Mouse (Mus musculus): ENCODE data around the gene Rhox3a. TPM values are rescaled to one million over a fixed set of nuclear protein-coding genes. Genes with fewer than 3 reads are reported as not detected.

Gene Rhox3a
- polyA plus RNA-seq (2012; rRNA removed; ENCODE audit: low replicate concordance), result not detected in 2 replicates

GRCm38 (mm10) chrX:37249619-37250018, at the start of gene Rhox3a:
TSS of gene Rhox3a (plus strand) at chrX:37249919.

DNA sequence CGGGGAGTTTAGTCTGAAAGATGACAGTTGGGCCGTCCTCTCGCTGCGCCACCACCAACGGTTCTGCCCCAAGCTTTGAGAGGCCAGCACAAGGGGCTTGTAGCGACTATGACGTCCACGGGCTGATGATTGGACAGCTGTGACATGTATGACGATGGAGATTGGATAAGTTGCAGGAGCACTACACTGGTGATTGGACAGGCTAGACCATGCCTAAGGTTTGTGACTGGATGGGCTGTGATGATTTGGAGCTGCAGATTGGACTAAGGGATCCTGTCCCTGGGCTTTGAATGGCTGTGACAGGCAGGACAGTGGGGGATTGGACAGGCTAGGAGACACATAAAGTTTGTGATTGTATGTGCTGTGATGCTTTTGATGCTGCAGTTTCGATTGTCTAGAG, 38.8 kb upstream of the Rhox3a start, which contains the start of gene Gm9:
Gene Gm9 (minus strand): TSS at position 101 of the 400 bp plus-strand sequence.

DNA sequence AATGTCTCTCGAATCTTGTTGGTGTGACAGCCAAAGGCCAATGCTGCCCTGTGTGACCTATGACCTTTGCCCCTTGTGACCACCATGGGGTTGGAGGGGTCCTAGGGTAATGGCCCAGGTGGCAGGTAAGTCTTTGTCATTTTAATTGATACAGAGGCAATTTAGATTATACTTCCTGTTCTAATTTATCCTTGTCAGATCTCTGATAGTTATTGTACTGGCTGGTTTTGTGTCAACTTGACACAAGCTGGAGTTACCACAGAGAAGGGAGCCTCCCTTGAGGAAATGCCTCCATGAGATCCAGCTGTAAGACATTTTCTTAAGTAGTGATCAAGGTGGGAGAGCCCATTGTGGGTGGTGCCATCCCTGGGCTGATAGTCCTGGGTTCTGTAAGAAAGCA, 27.6 kb upstream of the Rhox3a start, which contains the start of gene Rhox1:
Gene Rhox1 (minus strand): TSS at position 101 of the 400 bp plus-strand sequence.

GRCm38 (mm10) chrX:37244676-37245075, 5.0 kb upstream of the Rhox3a start, which contains the start of gene Rhox2a:
TSS of gene Rhox2a (plus strand) at chrX:37244976.

DNA sequence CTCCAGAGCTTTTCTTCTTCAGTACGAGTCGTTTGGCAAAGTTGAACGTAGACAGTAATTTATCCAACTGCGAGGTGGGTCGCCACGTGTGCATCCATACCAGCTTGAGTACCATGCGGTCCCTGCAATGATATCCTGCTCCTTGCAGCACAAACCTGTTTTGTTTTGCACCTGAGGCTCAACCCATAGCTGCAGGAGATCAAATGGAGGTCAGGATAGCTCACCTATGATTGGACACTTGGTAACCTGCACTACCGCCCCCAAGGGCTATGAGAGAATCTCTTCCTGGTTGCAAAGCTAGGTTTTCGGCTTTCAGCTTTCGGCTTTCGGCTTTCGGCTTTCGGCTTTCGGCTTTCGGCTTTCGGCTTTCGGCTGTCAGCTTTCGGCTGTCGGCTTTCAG, 15.3 kb downstream of the Rhox3a start, which contains the start of gene Rhox4a:
Gene Rhox4a (plus strand): TSS at position 301 of the 400 bp plus-strand sequence.

Other genes starting within 250 kb of the Rhox3a start
- gene Sowahd, start 201.1 kb upstream of the Rhox3a start, polyA plus RNA-seq (2012; rRNA removed; ENCODE audit: low replicate concordance), result not detected in 2 replicates
- gene Rpl39, start 164.5 kb upstream of the Rhox3a start, polyA plus RNA-seq (2012; rRNA removed; ENCODE audit: low replicate concordance), result 42.2 and 119 TPM in 2 replicates
- gene Upf3b, start 139.6 kb upstream of the Rhox3a start, polyA plus RNA-seq (2012; rRNA removed; ENCODE audit: low replicate concordance), result 1.7 and 2.8 TPM in 2 replicates
- gene Nkap, start 123.1 kb upstream of the Rhox3a start, polyA plus RNA-seq (2012; rRNA removed; ENCODE audit: low replicate concordance), result 2.6 and 3.3 TPM in 2 replicates
- gene Akap14, start 81.1 kb upstream of the Rhox3a start, polyA plus RNA-seq (2012; rRNA removed; ENCODE audit: low replicate concordance), result not detected in 2 replicates
- gene Ndufa1, start 58.8 kb upstream of the Rhox3a start, polyA plus RNA-seq (2012; rRNA removed; ENCODE audit: low replicate concordance), result 177 and 403 TPM in 2 replicates
- 1.2 and 2.6 TPM in 2 replicates for gene Rnf113a1, start 58.7 kb upstream of the Rhox3a start, polyA plus RNA-seq (2012; rRNA removed; ENCODE audit: low replicate concordance)
- not detected in 2 replicates for gene Gm9, start 38.9 kb upstream of the Rhox3a start, polyA plus RNA-seq (2012; rRNA removed; ENCODE audit: low replicate concordance)
- not detected in 2 replicates for gene Rhox1, start 27.7 kb upstream of the Rhox3a start, polyA plus RNA-seq (2012; rRNA removed; ENCODE audit: low replicate concordance)
- gene Rhox2a, start 4.9 kb upstream of the Rhox3a start, polyA plus RNA-seq (2012; rRNA removed; ENCODE audit: low replicate concordance), result not detected in 2 replicates
- gene Rhox4a, start 15.4 kb downstream of the Rhox3a start, polyA plus RNA-seq (2012; rRNA removed; ENCODE audit: low replicate concordance), result not detected in 2 replicates
- gene Rhox3a2, start 130.1 kb downstream of the Rhox3a start, polyA plus RNA-seq (2012; rRNA removed; ENCODE audit: low replicate concordance), result not detected in 2 replicates
- not detected in 2 replicates for gene Rhox4a2, start 140.9 kb downstream of the Rhox3a start, polyA plus RNA-seq (2012; rRNA removed; ENCODE audit: low replicate concordance)
- not detected in 2 replicates for gene Rhox2b, start 162.1 kb downstream of the Rhox3a start, polyA plus RNA-seq (2012; rRNA removed; ENCODE audit: low replicate concordance)
- not detected in 2 replicates for gene Rhox4b, start 182.6 kb downstream of the Rhox3a start, polyA plus RNA-seq (2012; rRNA removed; ENCODE audit: low replicate concordance)
- gene Rhox2c, start 203.8 kb downstream of the Rhox3a start, polyA plus RNA-seq (2012; rRNA removed; ENCODE audit: low replicate concordance), result not detected in 2 replicates
- not detected in 2 replicates for gene Rhox3c, start 208.7 kb downstream of the Rhox3a start, polyA plus RNA-seq (2012; rRNA removed; ENCODE audit: low replicate concordance)
- not detected in 2 replicates for gene Rhox4c, start 230.4 kb downstream of the Rhox3a start, polyA plus RNA-seq (2012; rRNA removed; ENCODE audit: low replicate concordance)
- gene Rhox2d, start 243.5 kb downstream of the Rhox3a start, polyA plus RNA-seq (2012; rRNA removed; ENCODE audit: low replicate concordance), result not detected in 2 replicates